Mouse (Mus musculus) mouse trophoblast stem cell (cell line): ENCODE measurements around the gene Vwc2l.

Source experiments
- in situ Hi-C, 2 experiments: fragments of 300-500 bp; cut with MseI, MboI; formaldehyde crosslinking; loops; 2 replicates in 1 of 2; 3 replicates in 1 of 2; pipeline ENCODE4 v1.15.1; 2025

Gene Vwc2l

GRCm38 (mm10) chr1:70907366-70907765, 181.9 kb downstream of the Vwc2l start:
- in situ Hi-C loops: no loop called here

- in situ Hi-C loops: no loop called here
These were observed 185.7 kb downstream of the Vwc2l start for GRCm38 (mm10) chr1:70911235-70911634.

- in situ Hi-C loops: no loop called here
These were observed 187.6 kb downstream of the Vwc2l start for GRCm38 (mm10) chr1:70913071-70913470.

GRCm38 (mm10) chr1:70918173-70919036, 192.9 kb downstream of the Vwc2l start:
- in situ Hi-C loops: no loop called here

GRCm38 (mm10) chr1:70933016-70933415, 207.5 kb downstream of the Vwc2l start:
- in situ Hi-C loops: no loop called here
